In the genomic region with DNA sequence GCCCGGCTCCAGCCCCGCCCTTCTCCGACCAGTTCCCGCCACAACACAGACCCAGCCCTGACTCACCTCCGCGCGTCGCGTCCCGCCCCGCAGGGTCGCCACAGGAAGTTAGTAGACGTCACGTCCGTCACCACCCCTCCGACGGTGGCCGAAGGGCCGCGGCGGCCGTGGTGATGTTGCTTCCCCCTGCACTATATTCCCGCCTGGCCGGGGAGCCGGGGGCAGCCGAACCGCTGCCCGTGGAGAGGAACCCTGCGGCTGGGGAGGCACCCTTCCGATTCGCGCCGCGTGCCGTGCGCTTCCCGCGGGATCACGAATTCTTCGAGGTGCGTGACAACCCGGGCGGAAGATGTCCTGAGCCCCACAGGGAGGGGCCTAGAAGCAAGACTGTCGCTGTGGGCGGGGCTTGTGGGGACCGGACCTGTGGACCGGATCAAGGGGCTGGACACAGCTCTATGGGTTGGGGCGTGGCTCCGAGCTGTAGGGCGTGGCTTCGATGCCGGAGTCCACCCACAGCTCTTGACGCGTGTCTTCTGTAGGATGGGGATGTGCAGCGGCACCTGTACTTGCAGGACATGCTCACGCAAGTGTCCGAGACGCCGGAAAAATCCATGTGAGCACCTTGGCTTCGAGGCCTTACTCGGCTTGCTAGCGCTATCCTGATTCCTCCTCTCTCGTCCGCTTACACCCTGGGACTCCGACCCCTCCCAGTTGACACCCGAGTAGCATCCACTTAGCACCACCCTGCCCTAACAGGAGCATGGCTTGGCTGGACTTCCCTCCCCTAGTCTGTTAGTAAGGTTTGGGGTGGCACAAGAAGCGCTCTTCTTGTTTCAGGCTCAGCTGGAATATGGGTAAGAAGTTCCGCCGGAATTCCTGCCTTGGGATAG, we compare ENCODE assay signal across 2 mouse cellular contexts.
A peak's percentile ranks its signal among the peaks of the same experiment; 100 is the strongest.
TF ChIP-seq lines count a peak whose summit lies in the region.

A gene (plus strand): TSS at position 111 of the 890 bp plus-strand sequence.
A gene (minus strand): TSS at position 389 of the 890 bp plus-strand sequence.

TF ChIP-seq in C2C12, 6 proteins besides CTCF, POLR2A, EP300 and RAD21 (continued from another document):
- TF ChIP-seq USF1 (IDR thresholded peaks at IDR 0.05; ENCODE audit: low read depth) = no peak
- no peak for TF ChIP-seq MYOG (IDR thresholded peaks at IDR 0.05; ENCODE audit: control insufficient read depth, extremely low read depth, insufficient read length)
- no peak for TF ChIP-seq FOSL1 (IDR thresholded peaks at IDR 0.05; ENCODE audit: insufficient read depth, low read length, poor library complexity, severe bottlenecking)
- TF ChIP-seq MAX (IDR thresholded peaks at IDR 0.05) = peak; percentile 16

TF ChIP-seq in myocyte, 11 proteins besides CTCF, POLR2A, EP300 and RAD21 (continued from another document):
- TF ChIP-seq MYOD1 (IDR thresholded peaks at IDR 0.05; ENCODE audit: control insufficient read depth in 1 of 3, insufficient read length in 2 of 3, low read depth in 2 of 3) (peak in 1 of 3 experiments; percentile 18), SRF (IDR thresholded peaks at IDR 0.05; ENCODE audit: control insufficient read depth, insufficient read length, low read depth) (peak; percentile 15), TCF3 (IDR thresholded peaks at IDR 0.05; ENCODE audit: insufficient read length, low read depth) (no peak), TCF12 (IDR thresholded peaks at IDR 0.05; ENCODE audit: insufficient read depth, poor library complexity, severe bottlenecking) (no peak), MAX (IDR thresholded peaks at IDR 0.05; ENCODE audit: low read depth) (no peak), E2F4 (IDR thresholded peaks at IDR 0.05; ENCODE audit: insufficient read depth) (peak; percentile 62), POLR2AphosphoS2 (IDR thresholded peaks at IDR 0.05; ENCODE audit: insufficient read length, low read depth) (peak; percentile 63)
